Mouse (Mus musculus) stomach, adult 2 months (tissue): ENCODE results near the gene Tmem160. TPM values are rescaled to one million over a fixed set of nuclear protein-coding genes. Genes with fewer than 3 reads are reported as not detected.

Source experiments
- polyA plus RNA-seq: library from polyadenylated mRNA; depleted of rRNA; stranded (reverse); fragments of >200 nt; gene quantifications from 2 replicates; pipeline ENCODE4 v1.2.3, GENCODE M21; 2012; rRNA removed

Tmem160 gene
- 102 and 214 TPM in 2 replicates for polyA plus RNA-seq

GRCm38 (mm10) chr7:16452587-16453073 lies at the start of gene Tmem160:
Tmem160 (plus strand) TSS chr7:16452779.

GRCm38 (mm10) chr7:16477628-16478027 lies 25.0 kb downstream of the Tmem160 start, which contains the start of gene Npas1:
Npas1 (minus strand) TSS chr7:16477728.

Other genes starting within 250 kb of the Tmem160 start
- gene Dhx34, start 230.7 kb upstream of the Tmem160 start, polyA plus RNA-seq: 17.4 and 20.1 TPM in 2 replicates
- gene C5ar2, start 208.6 kb upstream of the Tmem160 start, polyA plus RNA-seq: 0.09 and 0.17 TPM in 2 replicates
- gene C5ar1, start 193.2 kb upstream of the Tmem160 start, polyA plus RNA-seq: 2.5 and 2.9 TPM in 2 replicates
- 78.2 and 211 TPM in 2 replicates for gene Inafm1, start 179.2 kb upstream of the Tmem160 start, polyA plus RNA-seq
- gene Ccdc9, start 166.0 kb upstream of the Tmem160 start, polyA plus RNA-seq: 14.8 and 16.5 TPM in 2 replicates
- 12.5 and 38.0 TPM in 2 replicates for gene Bbc3, start 144.4 kb upstream of the Tmem160 start, polyA plus RNA-seq
- 5.5 and 6.8 TPM in 2 replicates for gene Sae1, start 65.0 kb upstream of the Tmem160 start, polyA plus RNA-seq
- gene Zc3h4, start 51.9 kb upstream of the Tmem160 start, polyA plus RNA-seq: 9.3 and 14.5 TPM in 2 replicates
- gene Npas1, start 24.9 kb downstream of the Tmem160 start, polyA plus RNA-seq: 0.34 and 0.44 TPM in 2 replicates
- gene Arhgap35, start 162.2 kb downstream of the Tmem160 start, polyA plus RNA-seq: 6.0 and 6.4 TPM in 2 replicates
- gene Ceacam15, start 222.9 kb downstream of the Tmem160 start, polyA plus RNA-seq: not detected in 2 replicates